Mouse (Mus musculus) spleen, postnatal 0 days (tissue): Measurements from ENCODE around the gene Fermt1. TPM values are rescaled to one million over a fixed set of nuclear protein-coding genes. Genes with fewer than 3 reads are reported as not detected.

ENCODE experiments used
- polyA plus RNA-seq: library from polyadenylated mRNA; unstranded; fragments of >200 nt; fragmentation: Nextera tagmentation; extraction: Ambion mirVana; gene quantifications from 2 replicates; pipeline ENCODE4 v1.2.1, GENCODE M21; 2015

Gene Fermt1
- not detected in 2 replicates for polyA plus RNA-seq

DNA sequence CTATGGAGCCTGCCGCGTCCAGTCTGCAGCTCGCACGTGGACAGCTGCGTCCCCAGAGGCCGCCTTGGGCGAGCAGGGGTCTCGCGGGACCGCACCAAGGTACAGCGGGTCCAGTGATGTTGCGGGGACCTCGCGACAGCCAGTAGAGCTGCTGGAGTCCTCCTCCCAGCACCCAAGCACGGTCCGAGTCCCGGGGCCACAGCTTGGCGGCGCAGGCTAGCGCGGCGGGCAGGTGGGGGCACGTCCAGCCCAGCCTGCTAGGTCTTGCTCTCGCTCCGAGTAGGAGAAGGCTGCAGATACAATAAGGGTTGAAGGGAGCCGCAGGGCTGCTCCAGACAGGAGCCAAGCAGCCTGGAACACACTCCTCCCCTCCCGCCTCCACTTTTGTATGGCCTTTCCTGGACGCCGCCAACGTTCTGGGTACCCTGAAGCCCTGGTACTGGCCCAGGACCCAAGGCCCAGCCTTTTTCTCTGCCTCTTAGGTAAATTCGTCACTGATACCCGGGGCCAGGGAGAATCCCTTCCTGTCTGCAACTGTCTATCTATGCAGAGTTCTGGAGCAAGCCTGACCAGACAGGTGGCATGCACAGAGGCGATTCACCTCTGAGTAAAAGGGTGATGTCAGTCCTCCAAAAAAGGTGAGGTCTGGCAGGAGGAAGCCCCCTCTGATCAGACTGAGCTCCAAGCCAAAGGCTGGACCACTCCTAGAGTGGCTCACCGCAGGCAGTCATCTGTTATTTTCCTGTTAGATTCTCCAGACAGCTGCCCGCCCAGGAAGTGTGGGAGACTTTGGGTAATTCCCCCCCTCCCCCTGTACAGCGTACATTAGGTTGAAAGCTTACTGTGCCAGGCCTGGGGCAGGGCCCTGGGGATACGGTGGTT is at the start of gene Fermt1:
Fermt1 (minus strand) TSS at position 581 of the 882 bp plus-strand sequence.

DNA sequence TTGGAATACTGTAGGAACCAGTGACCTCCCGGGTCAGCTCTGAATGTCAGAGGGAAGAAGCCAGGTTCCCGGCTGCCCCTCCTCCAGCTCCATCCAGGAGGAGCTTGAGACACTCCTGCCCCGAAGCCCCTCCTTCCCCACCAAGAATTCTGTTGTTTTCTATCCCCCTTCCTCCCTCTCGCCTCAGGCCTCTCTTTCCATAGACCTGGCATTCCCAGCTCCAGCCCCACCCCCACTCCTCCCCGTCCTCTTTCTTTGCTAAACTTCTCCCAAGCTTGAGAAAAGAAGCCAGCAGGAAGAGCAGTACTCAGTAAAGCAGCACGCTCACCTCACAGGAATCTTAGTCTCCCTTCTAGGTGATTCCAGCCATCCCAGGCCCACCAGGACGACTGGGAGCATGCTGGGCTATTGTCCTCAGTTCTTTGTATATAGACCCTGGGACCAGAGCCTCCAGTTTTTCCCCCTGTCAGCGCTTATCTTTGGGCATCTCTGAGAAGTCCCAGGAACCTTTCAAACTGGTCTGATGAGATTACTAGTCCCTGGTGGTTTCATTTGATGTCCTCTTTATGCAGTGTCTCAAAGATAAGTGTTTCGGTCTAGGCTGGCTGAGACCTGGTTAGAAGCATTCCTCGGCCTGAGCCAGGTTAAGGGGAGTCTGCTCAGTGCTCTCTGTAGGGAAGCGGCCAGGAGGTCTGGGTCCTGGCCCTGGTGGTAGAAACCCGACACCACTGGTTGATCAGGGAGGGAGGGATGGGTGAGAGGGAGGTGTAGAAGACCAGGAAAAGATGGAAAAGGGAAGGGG is 64.7 kb downstream of the Fermt1 start, which contains the start of gene Lrrn4:
Lrrn4 (minus strand) TSS at position 48 of the 802 bp plus-strand sequence.

Other genes with a start within 250 kb of the Fermt1 start
- gene Chgb, start 164.6 kb downstream of the Fermt1 start, polyA plus RNA-seq = 0.06 and 0.10 TPM in 2 replicates
- gene Trmt6, start 129.9 kb downstream of the Fermt1 start, polyA plus RNA-seq = 31.0 and 37.9 TPM in 2 replicates
- gene Mcm8, start 129.8 kb downstream of the Fermt1 start, polyA plus RNA-seq = 8.2 and 8.9 TPM in 2 replicates
- 14.3 and 18.4 TPM in 2 replicates for gene Crls1, start 99.2 kb downstream of the Fermt1 start, polyA plus RNA-seq
- 6.8 and 10.1 TPM in 2 replicates for gene Lrrn4, start 65.0 kb downstream of the Fermt1 start, polyA plus RNA-seq